Mouse (Mus musculus) kidney, postnatal 14 days (tissue): Measurements from ENCODE around the gene Thra.

Source experiments
- DNase-seq: peaks from one replicate; pipeline ENCODE4 v3.0.0; 2022; ENCODE audit warnings: mixed read lengths

Thra gene

DNA sequence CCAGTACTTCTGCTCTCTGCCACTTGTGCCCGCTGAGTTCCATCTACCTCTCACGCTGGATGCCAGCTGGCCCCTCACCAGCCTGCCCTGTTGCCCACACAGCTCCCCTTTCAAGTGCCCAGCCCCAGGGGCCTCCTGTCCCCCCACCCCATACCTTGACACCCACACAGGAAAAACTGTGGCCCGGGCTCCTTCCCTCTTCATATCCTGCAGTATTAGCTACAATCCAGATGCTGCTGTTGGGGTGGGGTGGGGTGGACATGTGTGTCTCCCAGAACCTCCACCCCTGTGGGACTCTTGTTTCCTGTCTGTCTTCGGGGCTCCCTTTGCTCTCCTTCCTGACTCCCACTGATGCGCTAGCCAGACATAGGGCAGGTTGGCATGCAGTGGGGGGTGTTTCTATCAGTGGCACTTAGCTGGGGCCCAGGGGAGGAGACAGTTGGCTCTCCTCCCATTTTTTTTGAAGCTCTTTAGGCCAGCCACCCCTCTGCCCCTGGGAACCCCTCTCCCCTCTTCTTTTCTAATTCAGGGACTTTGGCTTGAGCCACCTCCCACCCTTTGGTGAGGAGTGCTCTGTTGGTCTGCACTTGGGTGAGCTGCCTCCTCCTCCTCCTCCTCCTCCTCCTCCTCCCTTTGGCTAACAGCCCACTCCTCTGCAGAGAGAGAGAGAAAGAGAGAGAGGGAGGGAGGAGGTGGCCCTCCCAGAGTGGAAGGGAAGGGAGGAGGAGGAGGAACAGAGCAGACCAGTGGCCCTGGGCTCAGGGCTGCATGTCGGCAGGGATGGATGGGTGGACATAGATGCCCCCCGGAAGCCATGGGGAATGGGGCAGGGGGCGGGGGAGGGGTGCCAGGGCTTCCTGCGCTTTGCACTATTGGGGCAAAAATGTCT is 25.2 kb downstream of the Thra start:
- no peak for DNase-seq

DNA sequence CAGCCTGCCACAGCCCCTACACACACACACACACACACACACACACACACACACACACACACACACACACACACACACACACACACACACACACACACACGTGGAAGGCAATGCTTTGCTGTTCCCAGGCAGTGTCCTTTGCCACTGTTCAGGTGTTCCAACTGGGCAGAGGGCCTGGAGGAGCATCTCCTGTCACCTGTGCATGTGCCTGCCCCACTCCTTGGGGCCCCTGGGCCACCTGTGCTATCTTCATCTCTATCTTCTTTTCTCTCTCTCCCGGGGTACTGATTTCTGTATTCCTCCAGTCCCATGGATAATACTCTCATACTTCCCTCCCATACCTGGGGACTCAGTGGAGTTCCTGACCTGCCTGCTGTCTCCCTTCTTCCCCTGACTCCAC is 25.9 kb downstream of the Thra start:
- DNase-seq, result no peak

DNA sequence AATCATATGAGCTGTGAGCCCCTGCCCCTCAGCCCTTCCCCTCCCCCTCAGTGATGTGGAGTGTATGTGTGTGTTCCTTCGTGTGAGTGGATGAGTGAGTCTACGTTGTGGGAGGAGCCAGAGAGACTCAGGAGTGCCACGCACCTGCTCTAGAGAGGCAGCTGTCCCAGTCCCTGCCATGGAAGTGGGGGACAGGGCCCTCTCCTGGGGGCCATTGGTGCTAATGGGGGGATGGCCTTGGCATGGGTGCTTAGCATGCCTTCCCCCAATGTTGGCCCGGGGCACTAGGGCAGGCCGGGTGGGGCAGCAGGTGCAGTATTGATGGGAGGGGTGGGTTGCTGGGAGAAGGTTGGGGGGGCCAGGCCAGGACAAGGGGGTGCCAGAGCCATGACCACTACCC is 26.4 kb downstream of the Thra start:
- DNase-seq, result no peak

GRCm38 (mm10) chr11:98767276-98767675 is 26.8 kb downstream of the Thra start:
- no peak for DNase-seq

- DNase-seq, result no peak
These were observed 27.3 kb downstream of the Thra start for GRCm38 (mm10) chr11:98767713-98768112.

- DNase-seq, result peak; percentile 49
These were observed 27.9 kb downstream of the Thra start for GRCm38 (mm10) chr11:98768127-98769006.

DNA sequence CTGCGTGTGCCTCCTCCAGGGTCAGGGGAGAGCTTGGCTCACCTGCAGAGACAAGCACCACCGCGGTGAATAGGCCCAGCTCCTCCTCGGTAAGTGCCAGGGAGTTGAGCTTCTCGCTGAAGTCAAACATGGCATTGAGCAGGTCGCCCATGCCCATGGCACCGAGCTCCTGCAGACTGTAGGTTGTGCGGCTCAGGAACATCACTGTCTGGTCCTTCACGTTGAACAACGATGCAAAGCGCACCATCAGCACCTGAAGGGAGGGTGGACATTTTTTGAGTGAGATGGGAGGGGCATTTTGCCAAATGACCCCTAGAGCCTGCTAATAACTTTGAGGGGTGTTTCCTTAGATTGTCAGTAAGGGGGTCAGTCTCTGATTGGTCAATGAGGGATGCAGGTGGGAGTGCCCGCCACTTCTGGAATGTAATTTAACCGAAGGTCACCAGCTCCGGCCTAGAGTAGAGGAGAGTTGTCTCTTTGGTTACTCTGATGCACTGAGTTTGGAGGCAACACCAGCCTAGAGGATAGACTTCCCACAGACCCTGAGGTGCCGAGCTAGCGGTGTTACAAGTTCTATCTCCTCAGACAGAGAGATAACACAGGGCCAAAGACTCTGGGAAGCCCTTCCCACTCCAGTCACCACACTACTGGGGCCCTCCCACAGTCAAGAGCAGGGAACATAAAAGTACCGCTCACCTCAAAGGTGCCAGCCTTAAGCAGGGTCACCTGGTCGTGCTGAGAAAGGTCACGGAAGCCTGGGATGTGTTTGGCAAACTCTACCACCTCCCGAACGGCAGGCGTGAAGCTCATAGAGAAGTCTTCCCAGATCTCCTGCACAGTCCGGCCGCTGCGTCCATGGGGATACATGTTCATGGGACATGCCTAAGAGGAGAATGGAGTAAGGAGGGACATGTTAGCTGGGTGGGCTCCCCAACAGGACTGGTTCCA is 28.8 kb downstream of the Thra start:
- no peak for DNase-seq

GRCm38 (mm10) chr11:98770096-98770975 is 29.9 kb downstream of the Thra start:
- peak; percentile 56 for DNase-seq

GRCm38 (mm10) chr11:98771131-98771530 is 30.7 kb downstream of the Thra start:
- DNase-seq, result no peak

- no peak for DNase-seq
These were observed 31.5 kb downstream of the Thra start for GRCm38 (mm10) chr11:98771844-98772525.

- peak; percentile 60 for DNase-seq
These were observed 32.3 kb downstream of the Thra start for GRCm38 (mm10) chr11:98772667-98773171.

DNA sequence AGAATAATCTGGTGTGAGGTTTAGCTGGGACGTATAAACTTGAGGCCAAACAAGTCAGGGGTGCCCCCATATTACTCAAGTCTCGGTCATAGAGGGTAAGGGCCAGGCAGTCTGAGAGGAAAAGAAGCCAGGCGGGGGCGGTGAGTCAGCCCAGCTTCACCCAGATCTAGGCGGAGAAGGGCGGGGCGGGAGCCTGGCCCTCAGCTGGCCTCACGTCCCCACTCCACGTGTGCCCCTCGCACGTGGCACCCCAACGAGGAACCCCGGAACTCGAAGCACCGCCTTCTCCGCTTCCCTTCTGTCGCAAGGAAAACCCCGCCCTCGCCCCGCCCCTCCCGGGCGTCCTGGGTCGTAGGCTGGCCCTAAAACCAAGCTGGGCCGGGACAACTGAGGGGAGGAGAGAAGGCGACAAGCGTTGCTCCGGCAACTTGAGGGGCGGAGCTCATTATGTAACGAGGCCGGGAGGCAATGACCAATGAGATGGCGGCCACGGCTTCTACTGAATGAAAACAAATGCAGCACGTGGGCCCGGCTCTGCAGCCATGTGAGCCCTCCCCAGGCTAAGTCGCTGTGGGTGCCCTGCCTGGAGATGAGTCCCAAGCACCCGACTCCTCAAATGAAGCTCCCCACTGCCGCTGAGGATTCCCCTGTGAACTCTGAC is 33.3 kb downstream of the Thra start:
- DNase-seq, result peak; percentile 99

DNA sequence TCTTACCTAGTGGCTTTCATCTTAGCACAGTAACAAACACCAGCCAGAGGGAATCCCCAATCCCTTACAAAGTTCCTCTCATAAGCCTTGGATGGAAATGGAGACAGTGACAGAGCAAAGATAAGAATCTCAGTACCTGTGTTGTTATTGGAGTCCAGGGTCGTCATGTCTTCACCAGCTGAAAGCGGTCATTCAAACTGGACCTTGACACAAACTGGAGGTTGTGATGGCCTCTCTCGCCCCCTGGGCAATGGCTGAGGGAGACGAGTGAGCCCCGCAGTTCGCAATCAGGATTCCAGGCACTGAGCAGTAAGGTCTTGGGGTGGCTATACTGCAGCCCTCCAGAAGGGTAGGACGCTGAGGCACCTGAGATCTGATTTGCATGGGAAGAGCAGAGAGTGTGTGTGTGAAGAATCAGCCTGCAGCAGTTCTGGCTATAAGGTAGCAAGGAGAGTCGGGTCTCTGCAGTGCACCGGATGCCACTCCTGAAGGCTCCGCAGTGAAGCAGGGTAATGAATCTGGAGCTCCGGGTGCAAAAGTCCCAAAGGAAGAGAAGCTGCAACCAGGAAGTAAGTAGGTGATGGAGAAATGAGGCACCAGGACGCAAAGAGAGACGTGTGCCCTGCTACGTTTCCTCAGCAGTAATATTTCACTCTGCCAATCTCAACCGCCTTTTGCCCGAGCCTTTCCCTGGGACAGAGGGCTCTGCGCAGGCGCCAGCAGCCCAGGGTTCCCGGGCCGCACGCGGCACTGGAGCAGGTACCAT is 34.3 kb downstream of the Thra start, which contains the start of gene Nr1d1:
Nr1d1 (minus strand) TSS at position 752 of the 766 bp plus-strand sequence.
- no peak for DNase-seq

GRCm38 (mm10) chr11:98775348-98776051 is 35.1 kb downstream of the Thra start:
- peak; percentile 100 for DNase-seq

GRCm38 (mm10) chr11:98776052-98776764 is 35.8 kb downstream of the Thra start:
- no peak for DNase-seq

DNA sequence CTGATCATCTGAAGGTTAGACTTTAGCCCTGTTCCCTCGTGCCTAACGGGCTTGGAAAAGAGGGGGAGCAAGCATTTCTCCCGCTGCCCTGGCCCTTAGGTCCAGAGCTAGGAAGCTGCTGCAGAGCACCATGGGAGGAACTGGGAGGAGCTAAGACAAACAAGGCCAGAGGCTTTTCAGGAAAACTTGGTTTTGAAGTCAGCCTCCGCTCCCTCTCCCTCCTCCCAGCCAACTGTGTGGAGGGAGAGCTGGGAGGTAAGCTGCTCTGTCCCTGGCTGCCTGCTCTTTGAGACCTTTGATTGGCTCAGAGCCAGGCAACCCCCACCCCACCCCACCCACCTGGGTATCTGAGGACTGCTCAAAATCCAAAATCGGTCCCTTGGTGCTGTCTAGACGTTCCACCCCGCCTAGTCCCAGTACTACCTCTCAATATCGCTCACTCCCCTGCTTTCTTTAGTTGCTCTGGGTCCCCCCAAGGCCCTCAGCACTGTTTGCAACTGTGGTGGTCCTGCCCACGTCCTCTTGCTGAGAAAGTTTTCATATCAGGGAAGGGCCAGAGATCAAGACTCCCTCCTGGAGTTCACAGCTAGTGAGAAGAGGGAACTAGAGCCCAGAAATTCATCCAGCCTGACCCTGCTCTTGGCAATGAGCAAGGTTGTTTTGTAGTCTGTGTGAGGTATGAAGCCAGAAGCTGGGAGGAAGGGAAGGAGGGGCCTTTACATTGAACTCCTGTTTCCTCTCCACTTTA is 36.6 kb downstream of the Thra start:
- DNase-seq, result peak; percentile 83

DNA sequence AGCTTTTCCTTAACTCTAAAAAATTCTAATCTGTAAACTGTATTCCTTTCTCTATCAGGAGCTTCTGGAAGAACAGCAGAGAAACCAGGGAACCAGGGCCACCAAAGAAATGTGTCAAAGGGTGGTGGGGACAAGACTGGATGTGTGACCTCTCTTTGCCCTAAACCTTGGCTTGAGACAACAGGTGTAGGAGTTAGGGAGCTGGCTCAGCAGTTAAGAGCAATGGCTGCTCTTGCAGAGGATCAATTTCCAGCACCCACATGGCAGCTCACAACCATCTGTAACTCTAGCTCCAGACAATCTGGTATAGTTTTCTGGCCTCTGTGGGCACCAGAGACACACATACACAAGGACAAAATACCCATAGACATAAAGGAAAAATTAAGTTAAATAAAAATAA is 37.5 kb downstream of the Thra start:
- DNase-seq, result no peak
